Mouse (Mus musculus): ENCODE data around the gene Gstp1. TPM values are rescaled to one million over a fixed set of nuclear protein-coding genes. Genes with fewer than 3 reads are reported as not detected.

Gstp1 gene
- 442 and 460 TPM in 2 replicates for polyA plus RNA-seq (2016; fragmentation: Nextera tagmentation; extraction: Ambion mirVana)

DNA sequence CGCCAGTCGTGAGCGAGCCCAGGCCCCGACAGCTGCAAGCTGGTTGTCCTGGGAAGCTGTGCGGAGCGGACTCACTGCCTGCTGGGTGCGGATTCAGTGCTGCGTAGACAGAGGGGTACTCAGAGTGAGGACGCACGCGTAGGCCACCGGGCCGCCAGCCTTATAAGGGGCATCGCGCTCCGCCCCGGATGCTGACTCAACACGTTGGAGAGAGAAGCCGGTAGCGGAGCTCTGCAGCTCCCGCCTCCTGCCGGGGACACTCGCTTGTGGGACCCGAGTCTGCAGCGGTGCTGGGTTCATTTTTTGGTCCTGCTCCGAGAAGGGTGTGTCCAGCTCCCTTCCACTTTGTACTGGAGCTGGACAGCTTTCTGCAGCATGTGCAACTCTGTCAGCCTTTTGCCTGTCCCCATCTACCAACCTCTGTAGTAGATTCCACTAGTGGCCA lies at the start of gene Gstp1:
Gene Gstp1, minus strand, starts transcription at position 198 of the 445 bp plus-strand sequence.
- Histone ChIP-seq H3K27ac (peak within 1 kb of the TSS; percentile 93), H3K4me1 (replicated peaks) (peaks cover 23% of the 10 kb centered on the region), H3K4me3 (peak within 1 kb of the TSS; percentile 64), H3K27me3 (ENCODE audit: insufficient read depth, poor library complexity, severe bottlenecking) (no peaks in the 10 kb centered on the region), H3K9me3 (no peaks in the 10 kb centered on the region), H3K36me3 (peaks cover 12% of the 10 kb centered on the region)
- DNase-seq (ENCODE audit: low spot score), result peak; percentile 83
- WGBS, result under 1% methylated on average over 26 of the region's 26 CpGs

DNA sequence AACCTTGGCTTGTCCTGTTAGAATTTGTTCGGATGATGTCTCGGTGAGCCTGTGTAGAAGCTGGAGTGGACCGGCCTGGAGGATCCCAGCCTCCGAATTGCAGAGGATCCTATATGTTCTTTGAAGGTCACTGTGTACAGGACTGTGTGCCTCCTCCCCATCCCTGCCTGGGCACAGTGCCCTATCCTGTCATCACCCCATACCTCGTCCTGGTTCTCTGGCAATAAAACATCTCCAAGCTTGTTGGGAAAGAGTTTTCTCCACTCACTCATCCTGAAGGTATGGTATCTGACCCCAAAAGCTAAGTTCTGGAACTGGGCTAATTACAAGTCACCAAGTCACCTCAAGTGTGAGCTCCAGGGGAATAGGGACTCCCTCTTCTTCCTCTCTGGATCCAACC lies 49.3 kb upstream of the Gstp1 start:
- Histone ChIP-seq H3K27me3 (ENCODE audit: insufficient read depth, poor library complexity, severe bottlenecking) (peaks cover 10% of the 10 kb centered on the region; the same call in 1 of the 2 replicates), H3K27ac (no peak overlapping the region), H3K36me3 (no peaks in the 10 kb centered on the region), H3K9me3 (no peaks in the 10 kb centered on the region), H3K4me1 (replicated peaks) (peaks cover 6% of the 10 kb centered on the region), H3K4me3 (no peak overlapping the region)
- DNase-seq (ENCODE audit: low spot score), result no peak
- 94% methylated on average over 5 of the region's 5 CpGs for WGBS

DNA sequence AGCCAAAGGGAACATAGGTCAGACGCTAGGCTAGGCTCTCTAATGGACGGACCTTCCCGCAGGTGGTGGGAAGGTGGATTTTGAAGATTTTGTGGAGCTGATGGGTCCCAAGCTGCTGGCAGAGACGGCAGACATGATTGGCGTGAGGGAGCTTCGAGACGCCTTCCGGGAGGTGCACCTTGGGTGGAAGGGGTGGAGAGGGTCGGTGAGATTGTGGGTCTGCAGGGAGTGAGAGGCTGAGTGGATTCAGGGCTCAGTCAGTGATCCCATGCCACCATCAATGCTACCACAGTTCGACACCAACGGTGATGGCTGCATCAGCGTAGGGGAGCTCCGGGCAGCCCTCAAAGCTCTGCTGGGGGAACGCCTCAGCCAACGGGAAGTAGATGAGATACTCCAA lies 48.4 kb upstream of the Gstp1 start:
- Histone ChIP-seq H3K27ac (no peak overlapping the region), H3K4me3 (no peak overlapping the region), H3K27me3 (ENCODE audit: insufficient read depth, poor library complexity, severe bottlenecking) (peaks cover 10% of the 10 kb centered on the region; the same call in 1 of the 2 replicates), H3K36me3 (no peaks in the 10 kb centered on the region), H3K4me1 (replicated peaks) (peaks cover 10% of the 10 kb centered on the region), H3K9me3 (no peaks in the 10 kb centered on the region)
- 90% methylated on average over 15 of the region's 15 CpGs for WGBS
- DNase-seq (ENCODE audit: low spot score), result no peak

DNA sequence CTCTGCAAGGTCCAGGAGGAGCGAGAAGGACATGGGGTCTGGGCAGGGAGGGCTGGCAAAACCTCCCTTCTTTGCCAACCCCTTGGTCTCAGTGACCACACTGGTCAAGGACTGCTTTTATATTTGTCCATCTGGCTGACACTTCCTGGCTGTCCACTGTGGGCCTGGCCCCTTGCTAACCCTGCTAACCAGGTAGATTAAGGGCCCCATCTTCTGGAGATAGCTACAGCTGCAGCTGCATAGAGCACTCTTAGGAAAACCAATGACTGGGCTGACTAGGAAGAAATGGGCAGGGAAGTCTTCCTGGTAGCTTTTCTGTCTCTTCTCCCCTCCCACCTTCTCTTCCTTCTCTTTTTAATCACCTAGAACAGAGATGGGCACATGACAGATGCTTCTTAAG lies 47.2 kb upstream of the Gstp1 start:
- Histone ChIP-seq H3K36me3 (no peaks in the 10 kb centered on the region), H3K9me3 (no peaks in the 10 kb centered on the region), H3K4me1 (replicated peaks) (peaks cover 11% of the 10 kb centered on the region), H3K27ac (no peak overlapping the region), H3K27me3 (ENCODE audit: insufficient read depth, poor library complexity, severe bottlenecking) (0 out of 2 replicates have a peak, but pooled peaks cover 5% of the 10 kb centered on the region), H3K4me3 (no peak overlapping the region)
- no peak for DNase-seq (ENCODE audit: low spot score)
- WGBS, result 92% methylated on average over 1 of the region's 1 CpGs

DNA sequence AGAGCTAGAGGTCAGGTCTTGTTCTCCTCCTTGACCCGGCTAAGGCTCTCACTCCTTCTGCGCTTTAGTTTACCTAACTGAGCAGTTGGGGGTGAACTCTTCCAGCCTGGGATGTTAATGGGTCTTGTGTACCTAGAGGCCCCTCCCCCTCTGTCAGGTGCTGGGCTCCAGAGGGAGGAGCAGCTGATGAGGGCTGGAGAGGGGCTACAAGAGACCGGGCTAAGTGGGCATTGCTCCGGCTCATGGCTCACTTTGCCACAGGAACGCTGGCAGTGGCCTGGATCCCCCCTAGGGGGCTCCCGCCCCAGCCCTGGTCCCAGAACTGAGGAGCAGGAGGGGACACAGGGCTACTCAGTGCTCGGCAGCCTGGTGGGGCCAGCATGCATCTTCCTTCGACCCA lies 46.0 kb upstream of the Gstp1 start:
- H3K27ac ChIP-seq, result no peak overlapping the region; the same call in 1 of the 2 replicates

DNA sequence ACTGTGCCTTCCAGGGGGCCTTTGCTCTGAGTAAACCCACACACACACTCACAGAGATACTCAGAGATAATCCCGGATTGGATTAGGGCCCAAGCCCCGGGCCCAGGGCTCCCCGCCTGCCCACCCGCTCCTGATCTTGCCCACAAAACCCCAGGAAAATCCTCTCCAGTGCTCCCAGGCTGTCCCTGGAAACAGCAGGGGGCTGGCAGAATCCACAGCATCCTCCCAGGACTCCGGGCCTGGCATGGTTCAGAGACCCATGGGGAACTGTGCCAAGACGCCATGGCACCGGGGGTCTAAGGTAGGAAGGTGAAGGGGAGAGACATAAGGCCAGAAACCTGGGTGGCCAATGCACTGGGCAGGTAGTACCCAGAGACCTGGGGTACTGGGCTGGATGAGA lies 45.5 kb upstream of the Gstp1 start:
- no peaks in the 10 kb centered on the region for H3K9me3 ChIP-seq
- 80% methylated on average over 7 of the region's 7 CpGs for WGBS
- H3K27ac ChIP-seq, result no peak overlapping the region
- 0 out of 2 replicates have a peak, but pooled peaks cover 5% of the 10 kb centered on the region for H3K27me3 ChIP-seq (ENCODE audit: insufficient read depth, poor library complexity, severe bottlenecking)
- no peaks in the 10 kb centered on the region for H3K36me3 ChIP-seq
- no peak overlapping the region for H3K4me3 ChIP-seq
- no peak for DNase-seq (ENCODE audit: low spot score)
- H3K4me1 ChIP-seq (replicated peaks), result peaks cover 11% of the 10 kb centered on the region

More for the DNA sequence above, 46.0 kb upstream of the Gstp1 start:
- Histone ChIP-seq H3K4me1 (replicated peaks) (peaks cover 11% of the 10 kb centered on the region), H3K27me3 (ENCODE audit: insufficient read depth, poor library complexity, severe bottlenecking) (0 out of 2 replicates have a peak, but pooled peaks cover 5% of the 10 kb centered on the region), H3K9me3 (no peaks in the 10 kb centered on the region), H3K4me3 (no peak overlapping the region), H3K36me3 (no peaks in the 10 kb centered on the region)
- WGBS, result 33% methylated on average over 8 of the region's 8 CpGs
- no peak for DNase-seq (ENCODE audit: low spot score)

DNA sequence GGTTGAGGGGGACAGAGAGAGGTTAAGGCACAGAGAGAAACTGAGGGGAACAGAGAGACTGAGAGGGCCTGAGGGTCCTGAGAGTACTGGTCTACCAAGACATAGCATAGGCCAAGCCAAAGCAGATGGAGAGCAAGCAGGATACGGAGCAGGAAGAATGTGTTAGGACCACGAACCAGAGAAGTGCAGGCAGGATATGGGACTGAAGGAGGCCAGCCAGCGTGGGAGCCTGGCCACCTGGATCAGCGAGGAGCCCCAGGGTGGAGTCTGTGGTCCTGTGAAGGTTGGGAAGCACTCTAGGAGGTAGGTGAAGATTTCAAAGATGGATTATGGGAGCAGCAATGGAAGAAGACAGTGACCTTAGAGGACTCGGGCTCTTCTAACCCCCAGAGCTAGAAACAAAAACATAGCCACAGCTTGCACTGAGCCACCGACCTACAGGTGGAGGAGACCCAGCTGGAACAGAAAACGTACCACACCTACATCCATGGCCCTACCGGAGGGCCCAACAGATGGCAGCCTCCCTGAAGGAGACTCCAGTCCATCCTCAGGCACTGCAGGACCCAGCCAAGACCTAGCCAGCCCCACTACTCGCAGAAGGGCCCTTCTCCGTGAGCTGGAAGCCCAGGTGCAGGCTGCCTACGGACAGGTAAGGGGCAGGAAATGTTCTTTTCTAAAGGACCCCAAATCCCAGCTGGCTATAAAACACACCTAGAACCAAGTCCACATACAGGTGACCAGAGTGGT lies 44.6 kb upstream of the Gstp1 start:
- H3K4me3 ChIP-seq, result no peak overlapping the region
- H3K27ac ChIP-seq, result no peak overlapping the region
- 84% methylated on average over 11 of the region's 11 CpGs for WGBS
- H3K27me3 ChIP-seq (ENCODE audit: insufficient read depth, poor library complexity, severe bottlenecking), result 0 out of 2 replicates have a peak, but pooled peaks cover 5% of the 10 kb centered on the region
- no peaks in the 10 kb centered on the region for H3K36me3 ChIP-seq
- peaks cover 11% of the 10 kb centered on the region for H3K4me1 ChIP-seq (replicated peaks)
- no peak for DNase-seq (ENCODE audit: low spot score)
- H3K9me3 ChIP-seq, result no peaks in the 10 kb centered on the region

DNA sequence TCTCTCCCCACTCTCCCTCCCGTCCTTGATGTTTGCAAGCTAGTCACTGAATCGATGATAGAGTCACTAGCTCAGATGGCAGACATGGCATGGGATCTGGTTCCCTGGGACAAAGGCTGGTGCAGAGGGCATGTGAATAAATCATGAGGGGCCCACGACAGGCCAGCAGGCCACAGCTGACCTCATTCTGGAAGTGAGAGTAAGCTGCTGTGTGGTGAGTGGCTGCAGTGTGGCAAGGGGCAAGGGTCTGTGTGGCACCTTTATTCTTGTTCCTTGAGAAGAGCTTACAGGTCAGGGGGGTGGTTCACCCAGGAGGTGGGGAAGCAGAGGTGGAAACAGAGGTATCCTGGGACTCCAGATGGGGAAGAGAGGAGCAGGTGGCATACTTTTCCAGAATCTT lies 43.6 kb upstream of the Gstp1 start, which contains the start of gene Cabp2:
Gene Cabp2, plus strand, starts transcription at position 185 of the 400 bp plus-strand sequence.
- H3K9me3 ChIP-seq, result no peaks in the 10 kb centered on the region
- H3K27ac ChIP-seq, result no peak within 1 kb of the TSS
- 64% methylated on average over 3 of the region's 3 CpGs for WGBS
- no peaks in the 10 kb centered on the region for H3K36me3 ChIP-seq
- DNase-seq (ENCODE audit: low spot score), result no peak
- H3K27me3 ChIP-seq (ENCODE audit: insufficient read depth, poor library complexity, severe bottlenecking), result 0 out of 2 replicates have a peak, but pooled peaks cover 5% of the 10 kb centered on the region
- H3K4me1 ChIP-seq (replicated peaks), result peaks cover 11% of the 10 kb centered on the region
- no peak within 1 kb of the TSS for H3K4me3 ChIP-seq

DNA sequence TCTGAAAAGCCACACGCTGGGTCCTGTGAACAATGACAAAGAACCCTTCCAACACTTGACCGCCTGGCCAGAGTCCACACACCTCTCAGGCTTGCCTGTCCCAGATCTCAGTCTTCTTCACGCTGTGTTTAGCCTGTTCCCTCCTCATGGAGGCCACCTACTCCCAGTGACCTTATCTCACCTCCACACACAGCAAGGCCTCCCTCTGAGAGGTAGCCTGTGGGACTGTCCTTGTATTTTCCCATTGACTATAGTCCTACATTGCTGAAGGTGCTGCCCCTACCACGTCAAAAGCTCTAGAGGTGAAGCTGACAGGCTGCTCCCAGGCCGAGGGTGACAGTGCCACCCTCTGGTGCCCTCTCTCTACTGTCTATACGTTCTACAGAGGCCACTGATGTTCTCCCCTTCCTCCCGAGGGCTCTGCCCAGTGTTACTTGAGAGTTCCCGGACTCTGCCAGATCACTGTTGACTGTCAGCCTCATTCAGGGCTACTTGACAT lies 42.8 kb upstream of the Gstp1 start:
- DNase-seq (ENCODE audit: low spot score), result no peak
- H3K9me3 ChIP-seq, result no peaks in the 10 kb centered on the region

DNA sequence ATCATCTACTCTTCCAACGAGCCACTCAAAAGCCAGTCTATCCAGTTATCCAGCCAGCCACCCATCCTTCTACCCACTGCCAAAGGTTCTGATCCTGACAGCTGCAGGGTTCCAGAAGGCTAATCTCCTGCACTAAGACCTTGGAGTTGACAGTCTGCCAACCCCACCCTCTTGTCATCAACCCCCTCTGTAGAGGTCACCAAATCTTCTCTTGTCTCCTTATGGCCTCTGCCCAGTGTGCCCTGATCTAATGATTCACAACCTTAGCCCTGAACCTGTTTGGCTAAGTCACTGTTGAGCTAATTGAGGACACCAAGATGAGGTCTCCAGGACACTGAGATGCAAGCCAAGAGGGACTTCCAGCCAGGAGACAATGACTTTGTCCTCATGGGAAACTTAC lies 41.8 kb upstream of the Gstp1 start:
- H3K36me3 ChIP-seq, result no peaks in the 10 kb centered on the region
- WGBS, result 75% methylated on average over 1 of the region's 1 CpGs
- peaks cover 11% of the 10 kb centered on the region for H3K4me1 ChIP-seq (replicated peaks)
- DNase-seq (ENCODE audit: low spot score), result no peak
- H3K27me3 ChIP-seq (ENCODE audit: insufficient read depth, poor library complexity, severe bottlenecking), result 0 out of 2 replicates have a peak, but pooled peaks cover 5% of the 10 kb centered on the region
- H3K27ac ChIP-seq, result no peak overlapping the region
- H3K4me3 ChIP-seq, result no peak overlapping the region
- H3K9me3 ChIP-seq, result no peaks in the 10 kb centered on the region

More for the DNA sequence above, 42.8 kb upstream of the Gstp1 start:
- Histone ChIP-seq H3K27ac (no peak overlapping the region), H3K4me1 (replicated peaks) (peaks cover 11% of the 10 kb centered on the region), H3K4me3 (no peak overlapping the region), H3K36me3 (no peaks in the 10 kb centered on the region), H3K27me3 (ENCODE audit: insufficient read depth, poor library complexity, severe bottlenecking) (0 out of 2 replicates have a peak, but pooled peaks cover 5% of the 10 kb centered on the region)
- 63% methylated on average over 8 of the region's 8 CpGs for WGBS

DNA sequence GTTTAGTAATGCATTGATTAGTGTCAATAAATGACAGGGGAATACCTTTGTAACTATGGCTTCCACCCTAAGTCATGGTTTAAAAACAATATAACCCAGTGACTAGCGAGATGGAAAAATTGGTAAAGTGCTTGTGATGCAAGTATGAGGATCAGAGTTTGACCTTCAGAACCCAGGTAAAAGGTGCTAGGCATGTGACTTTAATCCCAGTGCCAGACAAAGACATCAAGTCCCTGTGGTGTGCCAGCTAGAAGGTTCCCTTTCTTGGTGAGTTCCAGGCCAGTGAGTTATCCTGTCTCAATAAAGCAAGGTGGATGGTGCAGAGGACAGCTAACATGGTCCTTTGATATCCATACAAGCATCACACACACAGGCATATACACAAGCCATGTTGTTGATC lies 37.7 kb upstream of the Gstp1 start:
- WGBS, result 82% methylated on average over 1 of the region's 1 CpGs
- no peaks in the 10 kb centered on the region for H3K27me3 ChIP-seq (ENCODE audit: insufficient read depth, poor library complexity, severe bottlenecking)
- H3K27ac ChIP-seq, result no peak overlapping the region
- no peaks in the 10 kb centered on the region for H3K36me3 ChIP-seq
- DNase-seq (ENCODE audit: low spot score), result no peak
- H3K4me3 ChIP-seq, result no peak overlapping the region
- H3K4me1 ChIP-seq (replicated peaks), result peaks cover 4% of the 10 kb centered on the region; the same call in 1 of the 2 replicates
- no peaks in the 10 kb centered on the region for H3K9me3 ChIP-seq

DNA sequence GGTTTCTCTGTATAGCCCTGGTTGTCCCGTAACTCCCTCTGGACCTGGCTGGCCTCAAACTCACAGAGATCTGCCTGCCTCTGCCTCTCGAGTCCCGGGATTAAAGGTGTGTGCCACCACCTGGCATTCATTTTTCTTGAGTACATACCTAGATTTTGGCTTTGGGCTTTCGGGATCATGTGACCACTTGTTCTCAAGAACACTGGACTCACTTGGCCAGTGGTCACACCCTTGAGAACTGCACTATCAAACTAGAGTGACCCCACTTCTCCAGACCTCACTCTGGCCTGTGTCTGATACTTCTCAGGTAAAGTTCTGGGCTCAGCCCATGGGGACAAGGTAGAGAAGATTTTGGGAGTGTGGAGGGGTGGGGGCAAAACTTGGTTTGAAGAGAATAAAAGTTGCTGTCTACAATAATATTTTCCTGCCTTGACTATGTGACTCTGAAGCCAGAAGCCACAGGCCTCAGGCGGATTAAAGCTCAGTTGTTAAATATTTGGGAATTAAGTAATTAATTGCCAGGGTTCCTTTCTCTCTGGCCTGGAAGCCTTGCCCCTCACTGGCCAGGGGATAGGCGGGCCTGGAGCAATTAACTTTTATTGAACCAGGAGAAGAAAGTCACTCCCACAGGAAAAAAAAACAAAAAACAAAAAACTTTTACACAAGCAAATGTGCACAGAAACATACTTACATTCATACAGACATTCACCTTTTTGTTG lies 35.1 kb upstream of the Gstp1 start:
- WGBS, result 83% methylated on average over 6 of the region's 6 CpGs
- H3K4me1 ChIP-seq (replicated peaks), result peaks cover 5% of the 10 kb centered on the region; the same call in 1 of the 2 replicates
- H3K27me3 ChIP-seq (ENCODE audit: insufficient read depth, poor library complexity, severe bottlenecking), result no peaks in the 10 kb centered on the region
- no peak overlapping the region for H3K27ac ChIP-seq
- H3K4me3 ChIP-seq, result no peak overlapping the region
- H3K36me3 ChIP-seq, result no peaks in the 10 kb centered on the region
- H3K9me3 ChIP-seq, result no peaks in the 10 kb centered on the region
- no peak for DNase-seq (ENCODE audit: low spot score)

All from hindbrain, embryonic 10.5 days (tissue).